Mouse (Mus musculus): ENCODE data around the gene Mogat2.

DNA sequence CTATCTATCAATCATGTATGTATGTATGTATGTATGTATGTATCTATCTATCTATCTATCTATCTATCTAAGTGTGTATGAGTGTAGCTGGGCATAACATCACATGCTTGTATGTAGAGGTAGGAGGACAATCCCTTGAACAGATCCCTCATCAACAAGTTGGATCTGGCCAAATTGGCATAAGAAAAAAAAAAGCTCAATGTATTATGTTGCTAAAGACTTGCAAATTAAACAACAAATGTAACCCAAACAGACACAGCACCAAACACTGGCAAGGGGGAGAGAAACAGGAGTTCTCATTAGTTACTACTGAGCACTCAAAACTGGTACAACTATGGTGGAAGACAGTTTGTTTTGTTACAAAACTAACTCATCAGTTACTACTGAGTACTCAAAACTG is 26.2 kb upstream of the Mogat2 start:
- TF ChIP-seq CTCF (IDR thresholded peaks at IDR 0.05) (no peak), EP300 (IDR thresholded peaks at IDR 0.05) (no peak)
